Mouse (Mus musculus) small intestine, adult 2 months (tissue): ENCODE results near the gene Trim62.

ENCODE experiments used
- CTCF ChIP-seq: fragments of 200-500 bp; IDR thresholded peaks from 2 replicates; pipeline ENCODE4 v1.5.1; 2012; ENCODE audit warnings: low read depth, mild to moderate bottlenecking, control low read depth, inconsistent platforms, low read length, moderate library complexity, mixed read lengths; ENCODE audit not compliant: insufficient replicate concordance, insufficient read length; ENCODE audit errors: extremely low read depth
- POLR2A ChIP-seq: fragments of 200-500 bp; IDR thresholded peaks from 2 replicates; pipeline ENCODE4 v1.6.1; 2012; ENCODE audit warnings: low read depth, mild to moderate bottlenecking, control low read depth, inconsistent platforms, low read length, moderate library complexity

GRCm38 (mm10) chr4:128892188-128892587 is 8.8 kb downstream of the Trim62 start:
- TF ChIP-seq CTCF (no peak), POLR2A (no peak)
